Mouse (Mus musculus): ENCODE results near the gene Syce1. TPM values are rescaled to one million over a fixed set of nuclear protein-coding genes. Genes with fewer than 3 reads are reported as not detected.
A peak's percentile ranks its signal among the peaks of the same experiment; 100 is the strongest.

Syce1 gene
- polyA plus RNA-seq (2015; fragmentation: Nextera tagmentation; extraction: Ambion mirVana): 0.26 and 0.57 TPM in 2 replicates

- H3K4me1 ChIP-seq (replicated peaks): no peaks in the 10 kb centered on the region
- no peak within 1 kb of the TSS for H3K27ac ChIP-seq
- no peaks in the 10 kb centered on the region for H3K36me3 ChIP-seq
- H3K4me2 ChIP-seq: no peak within 1 kb of the TSS
- no peak within 1 kb of the TSS for H3K9ac ChIP-seq
- 86% methylated on average over 33 of the region's 33 CpGs for WGBS
- ATAC-seq (ENCODE audit: low FRiP score): no peak
- no peak within 1 kb of the TSS for H3K4me3 ChIP-seq
- H3K9me3 ChIP-seq: peaks cover 4% of the 10 kb centered on the region; the same call in 1 of the 2 replicates
- no peaks in the 10 kb centered on the region for H3K27me3 ChIP-seq
Observed at GRCm38 (mm10) chr7:140787406-140788052, at the start of gene Syce1. Syce1 (minus strand) TSS chr7:140787852.

GRCm38 (mm10) chr7:140836243-140837115, 48.8 kb upstream of the Syce1 start:
- Histone ChIP-seq H3K36me3 (no peaks in the 10 kb centered on the region), H3K4me2 (no peak overlapping the region), H3K27me3 (peaks cover 25% of the 10 kb centered on the region), H3K4me3 (no peak overlapping the region), H3K4me1 (replicated peaks) (no peaks in the 10 kb centered on the region), H3K27ac (no peak overlapping the region), H3K9me3 (no peaks in the 10 kb centered on the region), H3K9ac (0 out of 2 replicates have a peak overlapping the region, but pooled peaks have one; percentile 25)
- 89% methylated on average over 9 of the region's 9 CpGs for WGBS
- no peak for ATAC-seq (ENCODE audit: low FRiP score)

GRCm38 (mm10) chr7:140835758-140836087, 48.1 kb upstream of the Syce1 start:
- WGBS: 86% methylated on average over 2 of the region's 2 CpGs
- Histone ChIP-seq H3K4me2 (no peak overlapping the region), H3K27ac (no peak overlapping the region), H3K9ac (no peak overlapping the region), H3K27me3 (peaks cover 18% of the 10 kb centered on the region), H3K4me1 (replicated peaks) (no peaks in the 10 kb centered on the region), H3K9me3 (no peaks in the 10 kb centered on the region), H3K36me3 (no peaks in the 10 kb centered on the region), H3K4me3 (no peak overlapping the region)
- ATAC-seq (ENCODE audit: low FRiP score): no peak

GRCm38 (mm10) chr7:140834968-140835757, 47.5 kb upstream of the Syce1 start, which contains the start of gene Urah:
Urah (plus strand) TSS chr7:140835018.
- Histone ChIP-seq H3K4me3 (no peak within 1 kb of the TSS), H3K4me1 (replicated peaks) (no peaks in the 10 kb centered on the region), H3K27ac (no peak within 1 kb of the TSS), H3K27me3 (peaks cover 12% of the 10 kb centered on the region), H3K4me2 (no peak within 1 kb of the TSS), H3K9ac (no peak within 1 kb of the TSS), H3K36me3 (no peaks in the 10 kb centered on the region), H3K9me3 (no peaks in the 10 kb centered on the region)
- ATAC-seq (ENCODE audit: low FRiP score): no peak
- 55% methylated on average over 20 of the region's 20 CpGs for WGBS

GRCm38 (mm10) chr7:140833341-140833740, 45.7 kb upstream of the Syce1 start:
- H3K4me1 ChIP-seq (replicated peaks): no peaks in the 10 kb centered on the region
- H3K36me3 ChIP-seq: no peaks in the 10 kb centered on the region
- 84% methylated on average over 4 of the region's 4 CpGs for WGBS
- H3K4me3 ChIP-seq: no peak overlapping the region
- H3K27me3 ChIP-seq: peaks cover 5% of the 10 kb centered on the region; the same call in 1 of the 2 replicates
- H3K9ac ChIP-seq: no peak overlapping the region
- H3K27ac ChIP-seq: no peak overlapping the region
- ATAC-seq (ENCODE audit: low FRiP score): no peak
- H3K4me2 ChIP-seq: no peak overlapping the region
- no peaks in the 10 kb centered on the region for H3K9me3 ChIP-seq

GRCm38 (mm10) chr7:140831447-140831846, 43.8 kb upstream of the Syce1 start:
- Histone ChIP-seq H3K4me3 (no peak overlapping the region), H3K9ac (no peak overlapping the region), H3K27me3 (peaks cover 5% of the 10 kb centered on the region; the same call in 1 of the 2 replicates), H3K36me3 (no peaks in the 10 kb centered on the region), H3K9me3 (no peaks in the 10 kb centered on the region), H3K4me2 (no peak overlapping the region), H3K4me1 (replicated peaks) (no peaks in the 10 kb centered on the region), H3K27ac (no peak overlapping the region)
- WGBS: 65% methylated on average over 6 of the region's 6 CpGs
- ATAC-seq (ENCODE audit: low FRiP score): no peak

- Histone ChIP-seq H3K4me3 (no peak overlapping the region), H3K4me2 (no peak overlapping the region), H3K27ac (no peak overlapping the region), H3K36me3 (no peaks in the 10 kb centered on the region), H3K27me3 (no peaks in the 10 kb centered on the region), H3K9me3 (no peaks in the 10 kb centered on the region), H3K9ac (peak overlapping the region; percentile 1; the same call in 1 of the 2 replicates), H3K4me1 (replicated peaks) (no peaks in the 10 kb centered on the region)
- 47% methylated on average over 8 of the region's 8 CpGs for WGBS
- ATAC-seq (ENCODE audit: low FRiP score): no peak; the same call in 1 of the 2 replicates
Observed at GRCm38 (mm10) chr7:140828171-140828881, 40.7 kb upstream of the Syce1 start.

GRCm38 (mm10) chr7:140822731-140823130, 35.1 kb upstream of the Syce1 start:
- Histone ChIP-seq H3K36me3 (peaks cover 5% of the 10 kb centered on the region), H3K4me2 (no peak overlapping the region), H3K4me1 (replicated peaks) (peaks cover 16% of the 10 kb centered on the region), H3K9me3 (no peaks in the 10 kb centered on the region), H3K9ac (no peak overlapping the region), H3K27me3 (0 out of 2 replicates have a peak, but pooled peaks cover 2% of the 10 kb centered on the region), H3K4me3 (no peak overlapping the region), H3K27ac (no peak overlapping the region)
- WGBS: 91% methylated on average over 4 of the region's 4 CpGs
- ATAC-seq (ENCODE audit: low FRiP score): no peak

- Histone ChIP-seq H3K4me3 (peak within 1 kb of the TSS; percentile 58), H3K36me3 (peaks cover 10% of the 10 kb centered on the region), H3K27me3 (0 out of 2 replicates have a peak, but pooled peaks cover 2% of the 10 kb centered on the region), H3K27ac (peak within 1 kb of the TSS; percentile 93), H3K4me2 (peak within 1 kb of the TSS; percentile 60), H3K9me3 (no peaks in the 10 kb centered on the region), H3K4me1 (replicated peaks) (peaks cover 24% of the 10 kb centered on the region), H3K9ac (peak within 1 kb of the TSS; percentile 80)
- under 1% methylated on average over 21 of the region's 21 CpGs for WGBS
- peak; percentile 93 for ATAC-seq (ENCODE audit: low FRiP score)
Observed at GRCm38 (mm10) chr7:140821653-140822329, 34.1 kb upstream of the Syce1 start, which contains the start of gene Zfp941. Zfp941 (minus strand) TSS chr7:140822178.

GRCm38 (mm10) chr7:140821305-140821652, 33.6 kb upstream of the Syce1 start:
- Histone ChIP-seq H3K9me3 (no peaks in the 10 kb centered on the region), H3K27ac (peak overlapping the region; percentile 93), H3K4me2 (peak overlapping the region; percentile 60), H3K9ac (peak overlapping the region; percentile 80), H3K4me3 (peak overlapping the region; percentile 58), H3K27me3 (0 out of 2 replicates have a peak, but pooled peaks cover 2% of the 10 kb centered on the region), H3K4me1 (replicated peaks) (peaks cover 24% of the 10 kb centered on the region), H3K36me3 (peaks cover 10% of the 10 kb centered on the region)
- WGBS: 41% methylated on average over 5 of the region's 5 CpGs
- ATAC-seq (ENCODE audit: low FRiP score): peak; percentile 36; the same call in 1 of the 2 replicates

- Histone ChIP-seq H3K36me3 (peaks cover 10% of the 10 kb centered on the region), H3K4me1 (replicated peaks) (peaks cover 24% of the 10 kb centered on the region), H3K4me2 (peak overlapping the region; percentile 40), H3K9ac (peak overlapping the region; percentile 51; the same call in 1 of the 2 replicates), H3K27me3 (0 out of 2 replicates have a peak, but pooled peaks cover 2% of the 10 kb centered on the region), H3K27ac (no peak overlapping the region), H3K4me3 (no peak overlapping the region), H3K9me3 (no peaks in the 10 kb centered on the region)
- no peak for ATAC-seq (ENCODE audit: low FRiP score)
- 50% methylated on average over 4 of the region's 4 CpGs for WGBS
Observed at GRCm38 (mm10) chr7:140820173-140820572, 32.5 kb upstream of the Syce1 start.

All from hindbrain, embryonic 13.5 days (tissue).